ENCODE assay signal across 31 mouse cellular contexts in genomic region chr9:51437130-51437529, GRCm38 (mm10).
DNase-seq lines count a peak whose midpoint lies in the region; ATAC-seq and TF ChIP-seq lines count a peak whose summit lies in the region.
"Had no signal": no experiment of that assay in that cellular context is flagged by ENCODE, and none has a peak within 500 bp of the region (broad histone marks: within the 10 kb centered on the region; RNA-seq: fewer than 3 reads in every experiment).

No protein-coding gene starts in this region.

- H3K9me3 ChIP-seq in kidney, embryonic 14.5 days (ENCODE audit: control insufficient read depth, low read length): no peaks in the 10 kb centered on the region
- no peaks in the 10 kb centered on the region for H3K9me3 ChIP-seq in neural tube, embryonic 15.5 days (replicated peaks)
- H3K9me3 ChIP-seq: embryonic facial prominence, embryonic 12.5 days; forebrain, embryonic 10.5 days; forebrain, embryonic 15.5 days; hindbrain, embryonic 13.5 days; liver, embryonic 12.5 days; midbrain, embryonic 15.5 days; neural tube, embryonic 13.5 days had no signal

- peaks cover 3% of the 10 kb centered on the region for H3K4me1 ChIP-seq in kidney, embryonic 14.5 days (ENCODE audit: control insufficient read depth, insufficient read depth, low read length)
- no peaks in the 10 kb centered on the region for H3K4me1 ChIP-seq in kidney, adult 2 months (ENCODE audit: control insufficient read depth, insufficient read depth, low read length)
- H3K4me1 ChIP-seq in neural tube, embryonic 15.5 days: peaks cover 8% of the 10 kb centered on the region
- no peaks in the 10 kb centered on the region for H3K4me1 ChIP-seq in thymus, adult 2 months (replicated peaks; ENCODE audit: control insufficient read depth, insufficient read depth, low read length)
- H3K4me1 ChIP-seq: embryonic facial prominence, embryonic 12.5 days; liver, embryonic 12.5 days had no signal

- peak; percentile 90 for ATAC-seq in kidney, embryonic 14.5 days (ENCODE audit: low FRiP score, low TSS enrichment)
- ATAC-seq in neural tube, embryonic 15.5 days (ENCODE audit: low FRiP score): no peak
- ATAC-seq: forebrain, embryonic 15.5 days; intestine, embryonic 16.5 days; liver, embryonic 12.5 days; liver, postnatal 0 days; midbrain, embryonic 15.5 days; Patski had no signal

- DNase-seq in kidney, adult 9 months: no peak
- DNase-seq in kidney, postnatal 14 days: peak; percentile 1
- no peak for DNase-seq in kidney, adult 2 months
- peak; percentile 22 for DNase-seq in neural tube, embryonic 10.5 days (ENCODE audit: extremely low spot score, low spot score)
- no peak for DNase-seq in thymus, adult 2 months
- no peak for DNase-seq in right cerebral cortex, postnatal 14 days
- DNase-seq: adrenal gland, postnatal 10 days; cerebellum, adult 11 months; cerebellum, adult 9-10 months; cerebellum, postnatal 36 days; gastrocnemius, postnatal 25 days; heart, adult 11 months; heart, postnatal 36 days; left cerebral cortex, postnatal 4 days; liver, postnatal 0 days; lung, postnatal 10 days; thymus, postnatal 25 days had no signal

- H3K27ac ChIP-seq in kidney, embryonic 14.5 days (ENCODE audit: low read depth, low read length): peak overlapping the region; percentile 4; the same call in 1 of the 2 replicates
- H3K27ac ChIP-seq in kidney, adult 2 months (ENCODE audit: insufficient read depth, low read depth, low read length): no peak overlapping the region
- no peak overlapping the region for H3K27ac ChIP-seq in neural tube, embryonic 15.5 days (replicated peaks)
- no peak overlapping the region for H3K27ac ChIP-seq in thymus, adult 2 months (ENCODE audit: control insufficient read depth, insufficient read depth, low read length)
- H3K27ac ChIP-seq: embryonic facial prominence, embryonic 12.5 days; forebrain, embryonic 10.5 days; forebrain, embryonic 15.5 days; hindbrain, embryonic 13.5 days; layer of hippocampus, adult 2 months; liver, embryonic 12.5 days; macrophage; midbrain, embryonic 15.5 days; neural tube, embryonic 13.5 days had no signal

- no peak for TF ChIP-seq POLR2A in kidney, adult 2 months (IDR thresholded peaks at IDR 0.05; ENCODE audit: low read depth, low read length)
- no peak for TF ChIP-seq POLR2A in thymus, adult 2 months (IDR thresholded peaks at IDR 0.05; ENCODE audit: control insufficient read depth, extremely low read depth, insufficient read depth, low read length, poor library complexity)

- no peak for TF ChIP-seq CTCF in kidney, adult 2 months (conservative IDR thresholded peaks at IDR 0.05; ENCODE audit: insufficient read depth, insufficient read length, low read depth, low read length)
- no peak for TF ChIP-seq CTCF in thymus, adult 2 months (IDR thresholded peaks at IDR 0.05; ENCODE audit: borderline replicate concordance, control insufficient read depth, extremely low read depth, insufficient read depth, low read length, poor library complexity)

- H3K36me3 ChIP-seq in kidney, embryonic 14.5 days (ENCODE audit: control insufficient read depth, insufficient read depth, low read length): no peaks in the 10 kb centered on the region
- no peaks in the 10 kb centered on the region for H3K36me3 ChIP-seq in kidney, adult 2 months (ENCODE audit: control insufficient read depth, insufficient read depth, low read length)
- H3K36me3 ChIP-seq in neural tube, embryonic 15.5 days: no peaks in the 10 kb centered on the region
- H3K36me3 ChIP-seq in thymus, adult 2 months (ENCODE audit: control insufficient read depth, insufficient read depth, low read length): no peaks in the 10 kb centered on the region
- H3K36me3 ChIP-seq: embryonic facial prominence, embryonic 12.5 days; forebrain, embryonic 10.5 days; forebrain, embryonic 15.5 days; hindbrain, embryonic 13.5 days; liver, embryonic 12.5 days; midbrain, embryonic 15.5 days; neural tube, embryonic 13.5 days had no signal

- 22% methylated on average over 2 of the region's 2 CpGs for WGBS in kidney, embryonic 14.5 days
- 34% methylated on average over 2 of the region's 2 CpGs for WGBS in kidney, adult 2 months
- WGBS in neural tube, embryonic 15.5 days: 72% methylated on average over 2 of the region's 2 CpGs
- WGBS in thymus, adult 2 months: 89% methylated on average over 2 of the region's 2 CpGs

- no peak overlapping the region for H3K9ac ChIP-seq in kidney, embryonic 14.5 days (ENCODE audit: low read depth, low read length)
- H3K9ac ChIP-seq in neural tube, embryonic 15.5 days (replicated peaks): no peak overlapping the region
- H3K9ac ChIP-seq: embryonic facial prominence, embryonic 12.5 days; forebrain, embryonic 15.5 days; hindbrain, embryonic 13.5 days; liver, embryonic 12.5 days; liver, postnatal 0 days; midbrain, embryonic 15.5 days; neural tube, embryonic 13.5 days had no signal

- no peak overlapping the region for H3K4me3 ChIP-seq in kidney, embryonic 14.5 days (ENCODE audit: low read length)
- no peak overlapping the region for H3K4me3 ChIP-seq in kidney, adult 2 months (ENCODE audit: insufficient read depth, low read depth, low read length)
- H3K4me3 ChIP-seq in neural tube, embryonic 15.5 days (replicated peaks): no peak overlapping the region
- no peak overlapping the region for H3K4me3 ChIP-seq in thymus, adult 2 months (ENCODE audit: control insufficient read depth, insufficient read depth, low read length)
- H3K4me3 ChIP-seq: embryonic facial prominence, embryonic 12.5 days; forebrain, embryonic 10.5 days; forebrain, embryonic 15.5 days; hindbrain, embryonic 13.5 days; layer of hippocampus, adult 2 months; liver, embryonic 12.5 days; midbrain, embryonic 15.5 days; neural tube, embryonic 13.5 days had no signal

- no peaks in the 10 kb centered on the region for H3K27me3 ChIP-seq in kidney, embryonic 14.5 days (ENCODE audit: control insufficient read depth, insufficient read depth, low read length)
- no peaks in the 10 kb centered on the region for H3K27me3 ChIP-seq in kidney, adult 2 months (replicated peaks; ENCODE audit: control insufficient read depth, insufficient read depth, low read length)
- no peaks in the 10 kb centered on the region for H3K27me3 ChIP-seq in neural tube, embryonic 15.5 days (replicated peaks)
- no peaks in the 10 kb centered on the region for H3K27me3 ChIP-seq in thymus, adult 2 months (ENCODE audit: control insufficient read depth, insufficient read depth, low read length)
- H3K27me3 ChIP-seq: embryonic facial prominence, embryonic 12.5 days; forebrain, embryonic 15.5 days; hindbrain, embryonic 13.5 days; liver, embryonic 12.5 days; midbrain, embryonic 15.5 days; neural tube, embryonic 13.5 days; Patski had no signal

- H3K4me2 ChIP-seq in kidney, embryonic 14.5 days (replicated peaks; ENCODE audit: low read depth, low read length): no peak overlapping the region
- H3K4me2 ChIP-seq in neural tube, embryonic 15.5 days: no peak overlapping the region
- H3K4me2 ChIP-seq: embryonic facial prominence, embryonic 12.5 days; forebrain, embryonic 15.5 days; heart, embryonic 11.5 days; hindbrain, embryonic 13.5 days; liver, embryonic 12.5 days; midbrain, embryonic 15.5 days; neural tube, embryonic 13.5 days had no signal

Comparison
In these comparisons a context has a peak if more than half of its experiments do, and no peak if none do; other contexts are left out.
1. DNase-seq: peak in kidney, postnatal 14 days (single experiment) and neural tube, embryonic 10.5 days (single experiment); none in kidney, adult 9 months (single experiment), kidney, adult 2 months (single experiment), thymus, adult 2 months (single experiment) and right cerebral cortex, postnatal 14 days (single experiment).